Mouse (Mus musculus): Measurements from ENCODE around the gene 2010003K11Rik. TPM values are rescaled to one million over a fixed set of nuclear protein-coding genes. Genes with fewer than 3 reads are reported as not detected.

Gene 2010003K11Rik
- polyA plus RNA-seq, 1 experiment from 2014 or later, result not detected

DNA sequence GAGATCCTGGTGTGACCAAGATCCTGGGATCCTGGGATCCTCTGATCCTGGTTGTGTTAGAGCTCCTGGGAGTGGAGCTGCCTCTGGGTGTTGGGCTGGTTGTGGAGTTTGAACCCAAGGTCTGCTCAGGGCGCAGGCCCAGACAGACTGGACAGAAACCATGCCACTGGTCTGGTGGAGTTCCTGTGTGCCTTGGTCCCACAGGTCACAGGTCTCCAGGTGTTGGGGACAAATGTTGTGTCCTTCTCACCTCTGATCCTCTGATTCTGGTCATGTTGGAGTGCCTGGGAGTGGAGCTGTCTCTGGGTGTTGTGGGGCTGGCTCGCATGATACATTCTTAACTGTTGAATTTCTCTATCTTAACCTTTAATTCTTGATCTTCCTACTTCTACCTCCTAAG, 36.3 kb upstream of the 2010003K11Rik start:
- Histone ChIP-seq H3K27me3 (replicated peaks; ENCODE audit: control insufficient read depth, insufficient read depth, low read length) (no peaks in the 10 kb centered on the region), H3K9me3 (ENCODE audit: control insufficient read depth, low read length) (no peaks in the 10 kb centered on the region), H3K4me3 (ENCODE audit: low read depth, low read length) (no peak overlapping the region), H3K4me1 (ENCODE audit: control insufficient read depth, insufficient read depth, low read length) (no peaks in the 10 kb centered on the region), H3K4me2 (ENCODE audit: low read depth, low read length) (no peak overlapping the region), H3K36me3 (ENCODE audit: control insufficient read depth, insufficient read depth, low read length) (no peaks in the 10 kb centered on the region), H3K27ac (replicated peaks; ENCODE audit: low read depth, low read length) (no peak overlapping the region), H3K9ac (ENCODE audit: low read depth, low read length) (no peak overlapping the region)
- ATAC-seq (ENCODE audit: low read depth) (no peak), DNase-seq (ENCODE audit: low spot score) (no peak)
- WGBS, result 93% methylated on average over 2 of the region's 2 CpGs

DNA sequence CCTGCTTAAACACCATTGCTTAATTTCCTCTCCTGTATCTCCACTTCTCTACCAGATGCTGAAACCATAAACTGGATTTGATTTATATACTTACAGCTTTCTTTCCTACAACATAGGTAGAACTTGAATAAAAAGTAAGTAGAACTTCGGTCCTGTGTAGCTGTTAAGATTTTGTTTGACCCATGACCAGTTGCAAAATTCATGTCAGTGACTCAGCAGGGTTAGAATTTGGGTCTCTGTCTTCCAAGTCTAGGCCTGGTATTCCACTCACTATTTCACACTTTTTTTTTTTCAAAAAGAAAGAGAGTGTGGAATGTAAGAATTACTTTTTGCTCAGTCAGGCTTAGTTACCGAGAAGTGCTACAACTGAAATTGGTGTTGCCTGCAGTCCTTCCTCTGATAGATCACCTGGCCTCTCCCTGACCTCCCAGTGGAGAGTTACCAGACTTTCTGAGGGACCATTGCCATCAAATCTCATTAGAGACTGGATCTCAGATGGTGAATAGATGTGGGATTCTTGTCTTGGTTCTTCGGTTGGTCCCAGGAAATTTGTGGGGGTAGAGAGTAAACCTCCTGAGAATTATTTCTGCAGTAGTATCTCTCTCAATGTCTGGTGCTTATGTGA, 23.2 kb upstream of the 2010003K11Rik start:
- no peak overlapping the region for H3K9ac ChIP-seq (ENCODE audit: low read depth, low read length)
- DNase-seq (ENCODE audit: low spot score) (no peak), ATAC-seq (ENCODE audit: low read depth) (no peak)
- no peaks in the 10 kb centered on the region for H3K36me3 ChIP-seq (ENCODE audit: control insufficient read depth, insufficient read depth, low read length)
- no peak overlapping the region for H3K4me3 ChIP-seq (ENCODE audit: low read depth, low read length)
- peaks cover 7% of the 10 kb centered on the region for H3K4me1 ChIP-seq (ENCODE audit: control insufficient read depth, insufficient read depth, low read length)
- no peaks in the 10 kb centered on the region for H3K27me3 ChIP-seq (replicated peaks; ENCODE audit: control insufficient read depth, insufficient read depth, low read length)
- H3K9me3 ChIP-seq (ENCODE audit: control insufficient read depth, low read length), result no peaks in the 10 kb centered on the region
- no peak overlapping the region for H3K4me2 ChIP-seq (ENCODE audit: low read depth, low read length)
- WGBS, result 51% methylated on average over 3 of the region's 3 CpGs
- H3K27ac ChIP-seq (replicated peaks; ENCODE audit: low read depth, low read length), result no peak overlapping the region

DNA sequence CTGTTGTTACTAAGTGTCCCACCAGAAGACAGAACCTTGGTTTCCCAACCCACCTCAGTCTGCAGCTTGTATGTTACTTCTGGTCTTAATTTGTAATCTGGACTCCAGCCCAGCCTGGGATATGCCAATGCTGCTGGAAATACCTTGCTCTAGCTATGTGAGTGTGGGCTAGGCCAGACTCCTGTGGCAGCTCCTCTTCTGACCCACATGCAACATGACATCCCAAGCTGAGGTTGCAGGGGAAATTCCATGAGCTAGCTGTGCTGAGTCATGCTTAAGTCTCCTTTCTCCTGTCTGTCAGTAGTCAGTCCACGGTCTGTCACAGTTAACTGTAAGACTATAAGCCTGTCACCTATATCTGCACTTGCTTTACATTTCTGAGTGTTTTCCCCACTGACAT, 19.1 kb upstream of the 2010003K11Rik start:
- whole genome bisulfite sequencing, result 60% methylated on average over 1 of the region's 1 CpGs
- DNase-seq (ENCODE audit: low spot score), result peak; percentile 70
- Histone ChIP-seq H3K4me1 (ENCODE audit: control insufficient read depth, insufficient read depth, low read length) (peaks cover 26% of the 10 kb centered on the region), H3K9ac (ENCODE audit: low read depth, low read length) (no peak overlapping the region), H3K36me3 (ENCODE audit: control insufficient read depth, insufficient read depth, low read length) (no peaks in the 10 kb centered on the region), H3K27me3 (replicated peaks; ENCODE audit: control insufficient read depth, insufficient read depth, low read length) (no peaks in the 10 kb centered on the region), H3K4me2 (ENCODE audit: low read depth, low read length) (no peak overlapping the region), H3K27ac (replicated peaks; ENCODE audit: low read depth, low read length) (no peak overlapping the region), H3K9me3 (ENCODE audit: control insufficient read depth, low read length) (no peaks in the 10 kb centered on the region), H3K4me3 (ENCODE audit: low read depth, low read length) (no peak overlapping the region)
- ATAC-seq (ENCODE audit: low read depth), result 0 out of 2 replicates have a peak, but pooled peaks have one; percentile 30

- ATAC-seq (ENCODE audit: low read depth), result no peak
- Histone ChIP-seq H3K4me1 (ENCODE audit: control insufficient read depth, insufficient read depth, low read length) (peaks cover 26% of the 10 kb centered on the region), H3K36me3 (ENCODE audit: control insufficient read depth, insufficient read depth, low read length) (no peaks in the 10 kb centered on the region), H3K9me3 (ENCODE audit: control insufficient read depth, low read length) (no peaks in the 10 kb centered on the region), H3K9ac (ENCODE audit: low read depth, low read length) (no peak overlapping the region), H3K4me2 (ENCODE audit: low read depth, low read length) (no peak overlapping the region), H3K27me3 (replicated peaks; ENCODE audit: control insufficient read depth, insufficient read depth, low read length) (no peaks in the 10 kb centered on the region), H3K27ac (replicated peaks; ENCODE audit: low read depth, low read length) (peak overlapping the region; percentile 67; the same call in 1 of the 2 replicates), H3K4me3 (ENCODE audit: low read depth, low read length) (no peak overlapping the region)
- no peak for DNase-seq (ENCODE audit: low spot score)
- 72% methylated on average over 2 of the region's 2 CpGs for WGBS
Measured at GRCm38 (mm10) chr19:4516288-4516687, 17.9 kb upstream of the 2010003K11Rik start.

DNA sequence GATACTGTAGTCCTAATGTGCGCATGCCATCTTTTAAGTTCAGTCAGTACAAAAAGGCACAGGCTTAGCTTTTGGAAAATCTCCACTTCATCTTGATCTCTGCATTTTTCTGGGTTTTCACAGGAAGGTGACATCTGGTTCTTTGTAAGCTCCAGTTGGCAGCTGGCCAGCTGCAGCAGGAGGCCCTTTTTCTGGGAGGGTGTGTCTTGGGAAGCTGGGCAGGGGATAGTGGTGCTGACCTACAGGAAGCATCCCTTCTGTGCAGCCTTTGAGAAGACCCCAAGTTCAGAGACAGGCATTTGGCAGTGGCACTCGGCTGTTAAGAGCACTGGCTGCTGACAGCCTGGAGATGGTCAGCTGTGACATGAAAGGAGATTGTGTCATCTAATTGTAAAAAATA, 17.4 kb upstream of the 2010003K11Rik start:
- Histone ChIP-seq H3K36me3 (ENCODE audit: control insufficient read depth, insufficient read depth, low read length) (no peaks in the 10 kb centered on the region), H3K27ac (replicated peaks; ENCODE audit: low read depth, low read length) (peak overlapping the region; percentile 67), H3K4me1 (ENCODE audit: control insufficient read depth, insufficient read depth, low read length) (peaks cover 28% of the 10 kb centered on the region), H3K27me3 (replicated peaks; ENCODE audit: control insufficient read depth, insufficient read depth, low read length) (no peaks in the 10 kb centered on the region), H3K4me2 (ENCODE audit: low read depth, low read length) (no peak overlapping the region), H3K9me3 (ENCODE audit: control insufficient read depth, low read length) (no peaks in the 10 kb centered on the region), H3K4me3 (ENCODE audit: low read depth, low read length) (no peak overlapping the region), H3K9ac (ENCODE audit: low read depth, low read length) (no peak overlapping the region)
- peak; percentile 82 for DNase-seq (ENCODE audit: low spot score)
- ATAC-seq (ENCODE audit: low read depth), result peak; percentile 22; the same call in 1 of the 2 replicates
- WGBS, result 30% methylated on average over 2 of the region's 2 CpGs

DNA sequence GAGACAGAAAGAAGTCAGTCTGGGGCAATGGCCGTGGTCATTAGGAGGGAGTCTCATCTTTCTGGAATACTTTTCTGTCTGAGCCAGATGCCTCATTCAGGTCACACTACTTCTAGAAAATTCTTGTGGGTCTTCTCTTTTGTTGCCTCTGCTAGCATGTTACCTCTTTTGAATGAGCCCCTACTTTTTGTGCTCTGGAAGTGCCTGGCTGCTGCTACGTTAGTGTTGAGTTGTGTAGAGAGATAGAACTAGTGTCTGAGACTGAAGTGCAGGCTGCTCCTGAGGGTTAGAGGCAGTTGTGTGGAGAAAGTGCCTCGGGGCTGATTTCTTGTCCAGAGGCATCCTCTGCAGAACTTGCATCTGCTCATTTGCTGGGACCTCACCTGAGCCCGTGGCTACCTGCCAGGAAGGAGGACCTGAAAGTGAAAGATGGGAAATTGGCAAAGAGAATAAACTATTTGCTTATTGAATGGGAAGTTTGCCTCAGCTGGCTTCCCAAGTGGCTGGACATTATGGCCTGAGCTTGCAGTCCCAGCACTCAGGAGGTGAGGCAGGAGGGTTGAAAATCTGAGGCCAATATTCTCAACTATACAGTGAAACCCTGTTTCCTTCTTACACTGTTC, 15.0 kb upstream of the 2010003K11Rik start:
- H3K4me1 ChIP-seq (ENCODE audit: control insufficient read depth, insufficient read depth, low read length), result peaks cover 28% of the 10 kb centered on the region
- no peaks in the 10 kb centered on the region for H3K36me3 ChIP-seq (ENCODE audit: control insufficient read depth, insufficient read depth, low read length)
- no peak for ATAC-seq (ENCODE audit: low read depth)
- H3K27me3 ChIP-seq (replicated peaks; ENCODE audit: control insufficient read depth, insufficient read depth, low read length), result no peaks in the 10 kb centered on the region
- DNase-seq (ENCODE audit: low spot score), result no peak
- no peak overlapping the region for H3K4me2 ChIP-seq (ENCODE audit: low read depth, low read length)
- WGBS, result 70% methylated on average over 4 of the region's 4 CpGs
- H3K27ac ChIP-seq (replicated peaks; ENCODE audit: low read depth, low read length), result no peak overlapping the region
- H3K9ac ChIP-seq (ENCODE audit: low read depth, low read length), result no peak overlapping the region
- no peak overlapping the region for H3K4me3 ChIP-seq (ENCODE audit: low read depth, low read length)
- no peaks in the 10 kb centered on the region for H3K9me3 ChIP-seq (ENCODE audit: control insufficient read depth, low read length)

GRCm38 (mm10) chr19:4511116-4511841, 12.9 kb upstream of the 2010003K11Rik start:
- no peak for DNase-seq (ENCODE audit: low spot score)

DNA sequence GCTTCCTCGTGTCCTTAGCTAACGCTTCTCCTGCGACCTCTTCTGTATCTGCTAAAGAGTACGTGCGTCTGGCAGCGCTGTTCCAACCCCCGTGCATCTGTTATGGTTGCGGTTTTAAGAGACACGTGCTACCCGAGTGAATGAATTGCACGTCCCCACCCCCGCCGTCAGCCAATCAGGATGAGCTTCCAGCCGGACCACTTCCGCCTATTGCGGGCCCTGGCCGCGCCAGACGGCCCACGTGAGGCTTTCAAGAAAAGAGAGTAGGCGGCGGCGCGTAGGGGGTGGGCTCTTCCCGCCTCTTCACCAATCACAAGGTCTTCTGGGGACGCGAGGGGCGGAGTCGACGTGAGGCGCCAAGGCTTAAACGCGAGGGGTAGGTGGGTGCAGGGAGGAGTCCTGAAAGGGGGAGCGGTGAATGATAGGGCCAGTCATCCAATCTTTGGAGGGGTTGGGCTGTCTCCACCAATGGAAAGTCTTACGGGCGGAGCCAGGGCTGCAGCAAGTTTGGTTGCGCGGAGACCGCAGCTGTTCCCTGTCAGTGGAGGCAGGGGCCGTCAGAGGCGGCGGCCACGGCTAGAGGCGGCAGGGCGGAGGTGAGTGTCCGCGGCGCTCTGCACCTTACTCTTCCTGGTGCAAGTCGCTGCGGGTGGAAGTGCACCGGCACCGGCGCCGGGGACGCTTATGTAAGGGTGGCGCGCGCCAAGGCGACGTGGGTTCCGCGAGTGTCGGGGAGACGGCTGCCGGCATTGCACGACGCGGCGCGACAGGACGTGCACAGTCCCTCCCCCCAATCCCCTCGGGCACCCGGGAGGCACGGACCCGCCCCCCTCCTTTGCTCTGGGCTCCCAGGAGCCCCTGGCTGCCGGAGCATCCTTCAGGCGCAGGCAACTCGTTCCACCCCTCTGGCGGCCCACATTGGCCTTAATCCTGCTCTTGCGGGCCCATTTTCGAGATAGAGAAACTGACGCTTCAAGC, 11.9 kb upstream of the 2010003K11Rik start, which contains the start of gene Pcx:
Gene Pcx, plus strand, starts transcription at position 487 of the 978 bp plus-strand sequence.
- H3K4me2 ChIP-seq (ENCODE audit: low read depth, low read length), result peak within 1 kb of the TSS; percentile 88
- ATAC-seq (ENCODE audit: low read depth) (peak; percentile 100), DNase-seq (ENCODE audit: low spot score) (peak; percentile 100)
- H3K4me3 ChIP-seq (ENCODE audit: low read depth, low read length), result peak within 1 kb of the TSS; percentile 70
- H3K27me3 ChIP-seq (replicated peaks; ENCODE audit: control insufficient read depth, insufficient read depth, low read length), result no peaks in the 10 kb centered on the region
- H3K9ac ChIP-seq (ENCODE audit: low read depth, low read length), result peak within 1 kb of the TSS; percentile 61
- WGBS, result 1% methylated on average over 42 of the region's 82 CpGs
- no peak within 1 kb of the TSS for H3K27ac ChIP-seq (replicated peaks; ENCODE audit: low read depth, low read length)
- H3K9me3 ChIP-seq (ENCODE audit: control insufficient read depth, low read length), result no peaks in the 10 kb centered on the region
- H3K36me3 ChIP-seq (ENCODE audit: control insufficient read depth, insufficient read depth, low read length), result no peaks in the 10 kb centered on the region
- peaks cover 13% of the 10 kb centered on the region for H3K4me1 ChIP-seq (ENCODE audit: control insufficient read depth, insufficient read depth, low read length)

More at GRCm38 (mm10) chr19:4511116-4511841, 12.9 kb upstream of the 2010003K11Rik start:
- peak overlapping the region; percentile 61 for H3K9ac ChIP-seq (ENCODE audit: low read depth, low read length)
- no peaks in the 10 kb centered on the region for H3K36me3 ChIP-seq (ENCODE audit: control insufficient read depth, insufficient read depth, low read length)
- peak overlapping the region; percentile 88 for H3K4me2 ChIP-seq (ENCODE audit: low read depth, low read length)
- no peak overlapping the region for H3K27ac ChIP-seq (replicated peaks; ENCODE audit: low read depth, low read length)
- no peaks in the 10 kb centered on the region for H3K27me3 ChIP-seq (replicated peaks; ENCODE audit: control insufficient read depth, insufficient read depth, low read length)
- H3K4me1 ChIP-seq (ENCODE audit: control insufficient read depth, insufficient read depth, low read length), result peaks cover 23% of the 10 kb centered on the region
- H3K9me3 ChIP-seq (ENCODE audit: control insufficient read depth, low read length), result no peaks in the 10 kb centered on the region
- no peak for ATAC-seq (ENCODE audit: low read depth)
- 7% methylated on average over 13 of the region's 13 CpGs for WGBS
- peak overlapping the region; percentile 70 for H3K4me3 ChIP-seq (ENCODE audit: low read depth, low read length)
